Mouse (Mus musculus) right cerebral cortex, adult 18-20 months (tissue): Measurements from ENCODE around the gene Rbms1.

Experiments used
- DNase-seq: peaks from one replicate; pipeline ENCODE4 v3.0.0; 2022; ENCODE audit warnings: mixed read lengths

Rbms1 gene

DNA sequence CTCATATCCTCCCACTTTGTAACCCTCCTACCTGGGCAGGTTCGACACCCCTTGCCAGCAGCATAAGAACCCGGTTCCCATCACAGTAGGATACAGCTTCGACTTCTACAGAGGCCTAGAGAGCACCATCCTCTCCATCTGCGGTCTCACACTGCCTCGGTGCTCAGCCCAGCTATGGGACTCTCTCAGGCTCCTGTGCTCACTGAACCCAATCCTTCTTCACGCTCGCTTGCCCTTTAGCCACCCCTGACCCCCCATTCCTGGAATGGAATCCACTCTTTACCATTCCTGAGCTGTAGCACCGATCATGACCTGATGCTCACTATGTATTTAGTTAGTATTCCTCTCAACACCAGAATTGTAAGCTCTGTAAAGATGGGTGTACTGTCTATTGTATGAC lies 257.6 kb downstream of the Rbms1 start:
- no peak for DNase-seq

- no peak for DNase-seq
These were observed 259.7 kb downstream of the Rbms1 start for GRCm38 (mm10) chr2:60703315-60703714.

GRCm38 (mm10) chr2:60700956-60701355 lies 262.0 kb downstream of the Rbms1 start:
- no peak for DNase-seq
